Mouse (Mus musculus): ENCODE results near the gene Sptan1.
"Not testable (repeated sequence)": the region's sequence is repeated elsewhere in the genome, so short reads cannot be mapped to it uniquely, and the experiment has no call there.

Gene Sptan1

GRCm38 (mm10) chr2:30009101-30009500 is 43.7 kb downstream of the Sptan1 start:
- DNase-seq (ENCODE audit: low read depth, low spot score): no peak

- no peak for DNase-seq (ENCODE audit: low read depth, low spot score)
Observed at GRCm38 (mm10) chr2:30010840-30011281, 45.5 kb downstream of the Sptan1 start.

GRCm38 (mm10) chr2:30014326-30014966 is 49.1 kb downstream of the Sptan1 start:
- DNase-seq (ENCODE audit: low read depth, low spot score): no peak

GRCm38 (mm10) chr2:30025454-30025853 is 60.1 kb downstream of the Sptan1 start:
- DNase-seq (ENCODE audit: low read depth, low spot score): no peak

- DNase-seq (ENCODE audit: low read depth, low spot score): no peak
Observed at GRCm38 (mm10) chr2:30026997-30027396, 61.6 kb downstream of the Sptan1 start.

- DNase-seq (ENCODE audit: low read depth, low spot score): peak; percentile 77
Observed at GRCm38 (mm10) chr2:30032244-30032846, 67.0 kb downstream of the Sptan1 start.

GRCm38 (mm10) chr2:30032957-30033356 is 67.6 kb downstream of the Sptan1 start:
- no peak for DNase-seq (ENCODE audit: low read depth, low spot score)

GRCm38 (mm10) chr2:30037762-30038161 is 72.4 kb downstream of the Sptan1 start:
- no peak for DNase-seq (ENCODE audit: low read depth, low spot score)

GRCm38 (mm10) chr2:30038370-30038769 is 73.0 kb downstream of the Sptan1 start:
- no peak for DNase-seq (ENCODE audit: low read depth, low spot score)

GRCm38 (mm10) chr2:30039687-30040086 is 74.3 kb downstream of the Sptan1 start:
- no peak for DNase-seq (ENCODE audit: low read depth, low spot score)

- DNase-seq (ENCODE audit: low read depth, low spot score): peak; percentile 96
Observed at GRCm38 (mm10) chr2:30042445-30042844, 77.1 kb downstream of the Sptan1 start.

- peak; percentile 63 for DNase-seq (ENCODE audit: low read depth, low spot score)
Observed at GRCm38 (mm10) chr2:30044550-30044949, 79.2 kb downstream of the Sptan1 start.

- DNase-seq (ENCODE audit: low read depth, low spot score): no peak
Observed at GRCm38 (mm10) chr2:30047127-30047526, 81.8 kb downstream of the Sptan1 start.

- peak; percentile 73 for DNase-seq (ENCODE audit: low read depth, low spot score)
Observed at GRCm38 (mm10) chr2:30048101-30048501, 82.7 kb downstream of the Sptan1 start.

- DNase-seq (ENCODE audit: low read depth, low spot score): peak; percentile 97
Observed at GRCm38 (mm10) chr2:30048699-30049388, 83.5 kb downstream of the Sptan1 start, which contains the start of gene Wdr34. Gene Wdr34 (minus strand): TSS chr2:30048881.

GRCm38 (mm10) chr2:30049831-30050230 is 84.5 kb downstream of the Sptan1 start:
- DNase-seq (ENCODE audit: low read depth, low spot score): no peak

GRCm38 (mm10) chr2:30051992-30052761 is 86.8 kb downstream of the Sptan1 start:
- DNase-seq (ENCODE audit: low read depth, low spot score): peak; percentile 83

GRCm38 (mm10) chr2:30055310-30055709 is 90.0 kb downstream of the Sptan1 start:
- DNase-seq (ENCODE audit: low read depth, low spot score): not testable (repeated sequence)

- peak; percentile 59 for DNase-seq (ENCODE audit: low read depth, low spot score)
Observed at GRCm38 (mm10) chr2:30056736-30057135, 91.4 kb downstream of the Sptan1 start.

- peak; percentile 96 for DNase-seq (ENCODE audit: low read depth, low spot score)
Observed at GRCm38 (mm10) chr2:30057223-30057904, 92.0 kb downstream of the Sptan1 start, which contains the start of gene Set. Gene Set (plus strand): TSS chr2:30057378.

- DNase-seq (ENCODE audit: low read depth, low spot score): peak; percentile 94
Observed at GRCm38 (mm10) chr2:30058418-30058817, 93.1 kb downstream of the Sptan1 start.

Data from R1 (cell line).